Mouse (Mus musculus) E14TG2a.4 (cell line): ENCODE measurements at regions not wholly inside any gene's neighbourhood (a gene's known extent, or its start where the extent isn't known, plus 50 kb on each side); places are given as distances from the start of the nearest gene placed in this dataset.

Experiments
- CTCF ChIP-seq: conservative IDR thresholded peaks from 2 replicates; pipeline ENCODE4 v1.5.1; 2014; ENCODE audit warnings: low read length
- POU5F1 ChIP-seq: IDR thresholded peaks from 2 replicates; pipeline ENCODE4 v1.6.1; 2014; ENCODE audit warnings: low read length, borderline replicate concordance

DNA sequence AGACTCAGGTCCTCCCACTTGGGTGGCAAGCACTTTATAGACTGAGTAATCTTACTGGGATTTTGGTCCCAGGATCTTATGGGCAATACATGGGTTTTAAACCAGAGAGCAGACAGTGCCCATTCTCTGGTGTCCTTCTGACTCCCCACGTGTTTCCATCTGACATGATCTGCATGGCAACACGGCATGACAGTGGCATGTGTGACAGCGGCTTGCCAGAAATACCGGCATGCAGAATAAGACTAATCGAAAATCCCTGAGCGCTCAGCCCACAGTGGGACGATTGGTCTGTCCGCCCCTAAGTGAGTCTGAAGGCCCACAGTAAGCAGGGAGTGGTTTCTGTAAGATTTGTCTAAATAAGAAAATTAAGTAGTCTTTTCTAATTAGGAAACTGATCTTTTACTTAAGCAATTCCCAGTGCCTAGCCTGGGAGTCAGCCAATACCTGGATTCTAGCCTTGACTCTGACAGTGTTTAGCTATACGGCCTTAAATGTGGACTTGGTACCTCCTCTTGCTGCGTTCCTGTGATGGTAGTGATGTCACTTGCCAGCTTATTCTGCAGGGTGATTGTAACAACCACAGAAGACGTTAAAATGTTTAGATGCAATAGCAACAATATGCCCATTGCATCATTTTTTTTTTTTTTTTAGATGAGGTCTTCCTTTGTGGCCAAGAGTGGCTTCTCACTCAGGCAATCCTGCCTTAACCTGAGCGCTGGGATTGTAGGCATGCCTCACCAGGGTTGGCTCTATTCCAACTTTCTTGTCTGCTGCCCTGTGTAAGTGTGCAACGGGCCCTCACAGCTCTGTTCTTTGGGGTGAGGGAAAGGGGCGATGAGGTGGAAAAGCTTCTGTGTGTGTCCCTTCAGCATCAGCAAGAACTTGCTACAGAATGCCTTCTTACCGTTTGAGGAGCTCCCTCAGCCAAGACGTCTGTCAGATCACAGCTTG lies 71.8 kb downstream of the Enc1 start:
- TF ChIP-seq CTCF, result no peak
- no peak for TF ChIP-seq POU5F1
